Mouse (Mus musculus) kidney, adult 11 months (tissue): Measurements from ENCODE around the gene Abhd12.

Source experiments
- DNase-seq: peaks from one replicate; pipeline ENCODE4 v3.0.0; 2022

Gene Abhd12

DNA sequence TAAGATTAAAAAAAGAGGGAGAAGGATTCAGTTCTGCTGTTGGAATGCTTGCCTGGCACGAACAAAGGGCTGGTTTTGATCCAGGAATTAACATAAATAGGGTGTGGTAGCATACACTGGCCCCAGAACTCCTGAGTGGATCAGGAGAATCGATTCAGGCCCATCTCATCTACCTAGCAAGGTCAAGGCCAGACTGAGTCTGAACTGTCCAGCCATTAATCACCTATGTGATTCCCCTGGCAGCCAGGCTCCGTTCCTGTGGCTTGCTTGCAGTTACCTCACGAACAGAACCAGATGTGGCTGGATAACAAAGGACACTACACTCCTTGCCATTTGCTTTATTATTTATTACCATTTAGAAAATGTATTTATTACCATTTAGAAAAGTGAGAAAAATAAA lies 111.2 kb downstream of the Abhd12 start:
- DNase-seq: no peak

DNA sequence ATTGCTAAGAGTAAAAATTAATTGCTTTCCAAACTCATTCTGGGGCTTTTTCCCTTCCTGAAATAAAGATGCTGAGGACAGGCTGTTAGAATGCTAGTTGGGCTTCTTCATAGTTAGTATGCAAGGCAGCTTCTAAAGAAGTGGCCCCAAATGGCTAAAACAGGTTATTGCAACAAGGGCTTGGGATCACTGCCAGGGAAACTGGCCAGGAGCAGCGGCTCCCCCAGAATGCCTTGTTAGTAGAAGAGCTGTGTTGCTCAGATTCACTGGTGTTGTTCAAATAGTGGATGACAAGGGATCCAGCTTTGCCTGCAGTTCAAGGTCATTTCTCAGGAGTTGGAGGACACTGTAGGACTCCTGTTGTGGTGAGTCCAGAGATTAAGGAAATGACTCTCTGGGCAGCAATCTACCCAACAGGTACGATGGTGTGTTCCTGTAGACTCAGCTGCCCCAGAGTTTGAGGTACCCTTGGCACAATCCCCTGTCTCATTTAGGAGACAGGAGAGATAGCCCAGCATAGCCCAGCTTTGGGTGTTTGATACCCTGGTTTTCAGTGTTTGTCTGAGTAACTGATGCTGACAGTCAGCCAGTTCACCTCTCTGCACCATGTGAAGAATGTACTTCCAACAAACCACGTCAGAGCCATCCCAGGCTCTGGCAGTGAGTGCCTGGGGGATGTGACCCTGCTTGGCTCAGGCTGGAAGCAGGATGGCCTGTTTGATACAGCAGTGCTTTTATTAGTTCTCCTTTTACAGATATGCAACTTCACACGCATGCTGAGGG lies 115.6 kb downstream of the Abhd12 start:
- DNase-seq: peak; percentile 79

GRCm38 (mm10) chr2:150787234-150787771 lies 117.2 kb downstream of the Abhd12 start:
- no peak for DNase-seq

- DNase-seq: peak; percentile 80
Observed at GRCm38 (mm10) chr2:150786251-150787180, 118.0 kb downstream of the Abhd12 start, which contains the start of gene Pygb. Gene Pygb (plus strand): TSS chr2:150786735.

GRCm38 (mm10) chr2:150782801-150783200 lies 121.7 kb downstream of the Abhd12 start:
- DNase-seq: no peak
